Mouse (Mus musculus): ENCODE data around the gene Chaf1b. TPM values are rescaled to one million over a fixed set of nuclear protein-coding genes. Genes with fewer than 3 reads are reported as not detected.

Gene Chaf1b
- polyA plus RNA-seq, 1 experiment from 2014 or later, result 43.8 TPM

DNA sequence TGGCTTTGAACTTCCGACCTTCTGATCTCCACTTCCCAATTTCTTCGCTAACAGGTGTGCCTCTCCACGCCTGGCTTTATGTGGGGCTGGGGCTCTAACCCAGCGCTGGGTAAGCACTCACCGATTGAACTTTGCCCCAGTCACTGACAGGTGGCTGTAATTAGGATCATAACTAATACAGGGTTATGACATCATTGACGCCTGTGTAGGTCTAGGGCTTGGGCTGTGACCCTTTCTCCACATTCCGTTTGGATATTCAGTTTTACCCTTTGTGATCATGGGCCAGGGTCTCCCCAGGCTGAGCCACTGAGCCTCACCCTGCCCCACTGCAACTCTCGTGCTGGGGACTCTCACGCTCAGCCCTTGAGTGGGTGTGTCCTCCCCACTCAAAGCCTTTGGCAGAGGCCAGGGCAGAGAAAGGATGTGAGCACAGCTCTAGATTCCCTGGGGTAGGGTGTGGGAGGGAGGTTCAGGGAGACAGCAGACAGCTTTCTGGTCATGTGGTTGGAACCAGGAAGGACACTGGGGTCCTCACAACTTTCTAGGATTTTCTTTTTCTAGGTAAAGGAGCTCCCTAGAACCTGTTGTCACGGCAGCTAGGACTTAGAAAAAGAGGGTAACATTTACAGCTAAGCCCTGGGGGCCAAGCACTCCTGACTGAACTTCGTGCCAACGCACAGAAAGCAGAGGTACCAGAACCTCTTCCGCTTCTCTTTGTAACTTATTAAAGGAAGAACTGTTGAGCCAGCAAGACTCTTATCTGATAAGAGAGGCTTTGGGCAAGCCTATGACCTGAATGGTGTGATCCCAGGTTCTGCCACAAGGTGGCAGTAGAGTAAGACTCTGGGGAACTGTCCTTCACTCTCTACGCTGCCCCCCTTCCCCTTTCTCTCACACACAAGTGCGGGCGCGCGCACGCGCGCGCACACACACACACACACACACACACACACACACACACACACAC lies 34.3 kb downstream of the Chaf1b start:
- H3K4me2 ChIP-seq (ENCODE audit: low read length), result 0 out of 2 replicates have a peak overlapping the region, but pooled peaks have one; percentile 21
- 0 out of 2 replicates have a peak overlapping the region, but pooled peaks have one; percentile 37 for H3K27ac ChIP-seq
- peak; percentile 83 for TF ChIP-seq CTCF (IDR thresholded peaks at IDR 0.05; ENCODE audit: low read depth)
- H3K4me1 ChIP-seq (replicated peaks; ENCODE audit: insufficient read depth, low read length), result no peaks in the 10 kb centered on the region
- H3K4me3 ChIP-seq (replicated peaks; ENCODE audit: low read depth, low read length), result no peak overlapping the region
- H3K9ac ChIP-seq (ENCODE audit: low read depth, low read length), result no peak overlapping the region
- DNase-seq (ENCODE audit: low spot score), result peak; percentile 89
- H3K9me3 ChIP-seq (replicated peaks; ENCODE audit: low read length), result no peaks in the 10 kb centered on the region
- H3K36me3 ChIP-seq (ENCODE audit: insufficient read depth, low read length), result no peaks in the 10 kb centered on the region
- ATAC-seq (replicated peaks; ENCODE audit: low FRiP score, low read depth), result peak; percentile 23; the same call in 1 of the 2 replicates
- no peaks in the 10 kb centered on the region for H3K27me3 ChIP-seq (ENCODE audit: insufficient read depth, low read length)
- 35% methylated on average over 20 of the region's 22 CpGs for WGBS

DNA sequence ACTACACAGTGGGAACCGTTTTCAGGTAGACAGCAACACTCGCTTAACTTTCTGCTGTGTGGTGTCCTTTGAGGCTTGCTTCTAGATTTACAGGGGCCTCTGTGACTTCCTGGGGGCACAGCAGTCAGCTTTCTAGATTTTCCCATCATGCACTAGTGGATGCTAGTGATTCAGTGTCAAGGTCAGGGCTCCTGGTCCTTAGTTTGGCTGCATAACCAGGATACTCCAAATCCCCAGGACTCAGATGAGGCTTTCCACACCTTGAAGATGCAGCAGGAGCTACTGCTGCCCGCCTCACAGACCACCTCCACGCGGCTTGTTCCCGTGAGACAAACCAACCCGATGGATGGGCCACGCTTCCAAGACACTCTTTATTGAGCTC lies 35.0 kb downstream of the Chaf1b start:
- no peak for TF ChIP-seq CTCF (IDR thresholded peaks at IDR 0.05; ENCODE audit: low read depth)
- Histone ChIP-seq H3K27ac (no peak overlapping the region), H3K4me2 (ENCODE audit: low read length) (0 out of 2 replicates have a peak overlapping the region, but pooled peaks have one; percentile 21), H3K4me1 (replicated peaks; ENCODE audit: insufficient read depth, low read length) (no peaks in the 10 kb centered on the region), H3K27me3 (ENCODE audit: insufficient read depth, low read length) (no peaks in the 10 kb centered on the region), H3K4me3 (replicated peaks; ENCODE audit: low read depth, low read length) (no peak overlapping the region), H3K9ac (ENCODE audit: low read depth, low read length) (no peak overlapping the region), H3K36me3 (ENCODE audit: insufficient read depth, low read length) (no peaks in the 10 kb centered on the region), H3K9me3 (replicated peaks; ENCODE audit: low read length) (no peaks in the 10 kb centered on the region)
- no peak for ATAC-seq (replicated peaks; ENCODE audit: low FRiP score, low read depth)
- WGBS, result 54% methylated on average over 8 of the region's 8 CpGs
- DNase-seq (ENCODE audit: low spot score), result no peak

DNA sequence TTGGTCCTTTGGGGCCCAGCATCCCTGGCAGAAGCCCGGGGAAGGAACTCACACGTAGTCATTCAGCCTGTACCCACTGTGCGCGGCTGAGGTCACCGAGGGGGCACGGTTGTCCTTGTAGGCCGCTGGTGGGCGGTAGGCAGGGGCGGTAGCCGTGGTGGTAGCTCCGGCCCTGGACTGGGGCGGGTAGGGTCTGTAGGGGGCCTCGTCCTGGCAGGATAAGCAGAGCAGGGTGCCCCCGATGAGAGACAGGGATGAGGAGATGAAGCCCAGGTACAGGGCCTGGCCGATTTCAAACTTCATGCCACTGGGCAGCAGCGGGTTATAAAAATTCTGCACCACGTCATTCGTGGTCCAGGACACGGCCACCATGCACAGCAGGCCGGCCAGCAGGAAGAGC lies 35.5 kb downstream of the Chaf1b start:
- Histone ChIP-seq H3K4me2 (ENCODE audit: low read length) (no peak overlapping the region), H3K4me3 (replicated peaks; ENCODE audit: low read depth, low read length) (no peak overlapping the region), H3K27ac (no peak overlapping the region), H3K9ac (ENCODE audit: low read depth, low read length) (no peak overlapping the region), H3K9me3 (replicated peaks; ENCODE audit: low read length) (no peaks in the 10 kb centered on the region), H3K4me1 (replicated peaks; ENCODE audit: insufficient read depth, low read length) (no peaks in the 10 kb centered on the region), H3K27me3 (ENCODE audit: insufficient read depth, low read length) (no peaks in the 10 kb centered on the region), H3K36me3 (ENCODE audit: insufficient read depth, low read length) (no peaks in the 10 kb centered on the region)
- DNase-seq (ENCODE audit: low spot score) (no peak), ATAC-seq (replicated peaks; ENCODE audit: low FRiP score, low read depth) (no peak)
- TF ChIP-seq CTCF (IDR thresholded peaks at IDR 0.05; ENCODE audit: low read depth), result no peak
- WGBS, result 79% methylated on average over 20 of the region's 20 CpGs

DNA sequence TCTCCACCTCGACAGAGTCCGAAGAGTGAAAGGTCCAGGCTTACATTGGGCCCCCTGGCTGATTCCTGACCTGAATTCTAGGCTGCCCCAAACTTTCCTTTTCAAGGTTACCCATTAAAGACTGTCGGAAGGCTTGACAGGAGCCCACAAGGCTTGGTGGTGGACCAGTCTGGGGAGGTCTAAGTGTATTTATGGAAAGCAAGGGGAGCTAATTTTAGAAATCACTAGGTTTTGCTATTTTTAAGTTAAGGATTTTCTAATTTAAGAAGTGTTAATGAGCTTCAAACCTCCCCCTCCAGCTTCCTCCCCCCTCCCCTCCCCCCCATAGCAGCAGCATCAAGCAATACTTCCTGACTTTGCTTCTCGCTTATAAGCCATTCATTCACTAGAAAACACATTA lies 37.0 kb downstream of the Chaf1b start:
- no peak for TF ChIP-seq CTCF (IDR thresholded peaks at IDR 0.05; ENCODE audit: low read depth)
- H3K27ac ChIP-seq, result peak overlapping the region; percentile 31; the same call in 1 of the 2 replicates
- no peak for ATAC-seq (replicated peaks; ENCODE audit: low FRiP score, low read depth)
- no peaks in the 10 kb centered on the region for H3K4me1 ChIP-seq (replicated peaks; ENCODE audit: insufficient read depth, low read length)
- H3K36me3 ChIP-seq (ENCODE audit: insufficient read depth, low read length), result no peaks in the 10 kb centered on the region
- DNase-seq (ENCODE audit: low spot score), result no peak
- H3K4me2 ChIP-seq (ENCODE audit: low read length), result no peak overlapping the region
- H3K4me3 ChIP-seq (replicated peaks; ENCODE audit: low read depth, low read length), result no peak overlapping the region
- H3K9me3 ChIP-seq (replicated peaks; ENCODE audit: low read length), result no peaks in the 10 kb centered on the region
- no peak overlapping the region for H3K9ac ChIP-seq (ENCODE audit: low read depth, low read length)
- H3K27me3 ChIP-seq (ENCODE audit: insufficient read depth, low read length), result no peaks in the 10 kb centered on the region
- WGBS, result 56% methylated on average over 4 of the region's 4 CpGs

DNA sequence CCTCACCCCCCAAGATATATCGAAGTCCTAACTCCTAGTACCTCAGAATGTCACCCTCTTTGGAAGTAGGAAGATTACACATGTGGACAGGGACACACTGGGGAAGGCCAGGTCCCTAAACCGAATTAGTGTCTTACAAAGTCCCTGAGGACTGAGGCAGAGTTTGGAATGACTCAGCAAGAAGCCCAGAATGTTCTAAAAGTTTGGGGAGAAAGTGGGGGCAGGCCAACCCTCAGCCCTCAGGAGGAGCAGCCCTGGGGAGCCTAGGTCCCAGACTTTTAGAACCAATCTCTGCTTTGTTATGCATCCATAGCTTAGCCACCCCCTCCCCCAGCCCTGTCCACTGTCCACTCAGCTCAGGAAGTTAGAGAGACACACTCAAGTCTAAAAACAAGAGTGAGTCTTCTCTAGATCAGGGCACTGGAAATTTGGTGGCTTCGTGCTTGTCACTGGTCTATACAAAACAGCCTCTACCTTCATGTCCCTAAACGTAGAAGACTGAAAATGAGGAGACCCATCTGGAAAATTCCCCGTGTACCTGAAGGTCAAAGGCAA lies 39.2 kb downstream of the Chaf1b start:
- TF ChIP-seq CTCF (IDR thresholded peaks at IDR 0.05; ENCODE audit: low read depth), result no peak
- H3K27me3 ChIP-seq (ENCODE audit: insufficient read depth, low read length), result no peaks in the 10 kb centered on the region
- no peak overlapping the region for H3K9ac ChIP-seq (ENCODE audit: low read depth, low read length)
- no peaks in the 10 kb centered on the region for H3K36me3 ChIP-seq (ENCODE audit: insufficient read depth, low read length)
- H3K27ac ChIP-seq, result no peak overlapping the region
- no peak for ATAC-seq (replicated peaks; ENCODE audit: low FRiP score, low read depth)
- 75% methylated on average over 5 of the region's 5 CpGs for WGBS
- H3K4me2 ChIP-seq (ENCODE audit: low read length), result no peak overlapping the region
- H3K4me3 ChIP-seq (replicated peaks; ENCODE audit: low read depth, low read length), result no peak overlapping the region
- no peaks in the 10 kb centered on the region for H3K9me3 ChIP-seq (replicated peaks; ENCODE audit: low read length)
- no peaks in the 10 kb centered on the region for H3K4me1 ChIP-seq (replicated peaks; ENCODE audit: insufficient read depth, low read length)
- DNase-seq (ENCODE audit: low spot score), result no peak

DNA sequence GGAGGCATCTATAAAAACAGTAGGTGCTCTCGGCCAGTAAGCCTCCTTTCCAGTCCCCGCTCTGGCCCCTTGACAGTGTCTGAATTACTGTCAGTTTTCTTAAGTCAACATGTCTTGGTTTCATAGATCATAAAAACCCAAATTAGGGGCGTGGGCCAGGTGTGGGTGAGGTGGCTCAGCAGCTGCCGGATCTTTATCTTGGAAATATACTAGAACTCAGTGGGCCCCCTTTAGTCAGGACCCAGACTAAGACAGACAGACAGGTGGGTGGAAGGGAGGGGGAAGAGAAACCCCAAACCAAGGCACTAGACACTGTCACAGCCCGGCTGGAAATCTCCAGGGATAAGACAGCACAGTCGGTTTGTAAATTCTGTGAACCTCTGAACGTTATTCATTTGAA lies 40.1 kb downstream of the Chaf1b start:
- TF ChIP-seq CTCF (IDR thresholded peaks at IDR 0.05; ENCODE audit: low read depth), result no peak
- DNase-seq (ENCODE audit: low spot score), result no peak
- Histone ChIP-seq H3K9me3 (replicated peaks; ENCODE audit: low read length) (no peaks in the 10 kb centered on the region), H3K9ac (ENCODE audit: low read depth, low read length) (no peak overlapping the region), H3K4me2 (ENCODE audit: low read length) (no peak overlapping the region), H3K27me3 (ENCODE audit: insufficient read depth, low read length) (no peaks in the 10 kb centered on the region), H3K36me3 (ENCODE audit: insufficient read depth, low read length) (no peaks in the 10 kb centered on the region), H3K27ac (no peak overlapping the region), H3K4me3 (replicated peaks; ENCODE audit: low read depth, low read length) (no peak overlapping the region), H3K4me1 (replicated peaks; ENCODE audit: insufficient read depth, low read length) (no peaks in the 10 kb centered on the region)
- WGBS, result 53% methylated on average over 7 of the region's 7 CpGs
- no peak for ATAC-seq (replicated peaks; ENCODE audit: low FRiP score, low read depth)
